Mouse (Mus musculus) ES-Bruce4 (cell line): Measurements from ENCODE around the gene Eif4b. TPM values are rescaled to one million over a fixed set of nuclear protein-coding genes. Genes with fewer than 3 reads are reported as not detected.

Experiments used
- H3K27ac ChIP-seq: 2 replicates; pipeline ENCODE4 v1.5.1; 2012; ENCODE audit warnings: low read length, inconsistent platforms; ENCODE audit not compliant: insufficient read depth
- H3K27me3 ChIP-seq: 2 replicates; pipeline ENCODE4 v1.6.1; 2012; ENCODE audit warnings: mild to moderate bottlenecking, low read length, inconsistent platforms; ENCODE audit not compliant: control insufficient read depth, poor library complexity, insufficient read depth, severe bottlenecking
- H3K36me3 ChIP-seq: 2 replicates; pipeline ENCODE4 v1.6.1; 2012; ENCODE audit warnings: inconsistent platforms, mild to moderate bottlenecking, low read length, moderate library complexity; ENCODE audit not compliant: control insufficient read depth, poor library complexity, insufficient read depth, severe bottlenecking
- H3K4me1 ChIP-seq: one replicate; pipeline ENCODE4 v1.8.1; 2011; ENCODE audit warnings: low read length; ENCODE audit not compliant: control insufficient read depth, insufficient read depth
- H3K4me3 ChIP-seq: 2 replicates; pipeline ENCODE4 v1.5.1; 2011; ENCODE audit warnings: low read depth, mild to moderate bottlenecking, low read length
- H3K9ac ChIP-seq: 2 replicates; pipeline ENCODE4 v1.6.1; 2012; ENCODE audit warnings: low read depth, mild to moderate bottlenecking, inconsistent platforms; ENCODE audit not compliant: poor library complexity, severe bottlenecking
- H3K9me3 ChIP-seq: replicated peaks from 2 replicates; pipeline ENCODE4 v1.6.1; 2012; ENCODE audit warnings: mild to moderate bottlenecking, low read length, inconsistent platforms; ENCODE audit not compliant: control insufficient read depth, poor library complexity, insufficient read depth, severe bottlenecking
- CTCF ChIP-seq: IDR thresholded peaks from one replicate; pipeline ENCODE4 v1.8.1; 2011; ENCODE audit warnings: low read depth, low read length
- EP300 ChIP-seq: IDR thresholded peaks from 2 replicates; pipeline ENCODE4 v1.6.1; 2011; ENCODE audit warnings: low read depth, low read length; ENCODE audit not compliant: insufficient read depth
- POLR2A ChIP-seq: IDR thresholded peaks from one replicate; pipeline ENCODE4 v1.8.1; 2011; ENCODE audit warnings: low read length; ENCODE audit not compliant: insufficient read depth
- polyA plus RNA-seq: library from polyadenylated mRNA; stranded (reverse); fragments of >200 nt; gene quantifications from 2 replicates; pipeline ENCODE4 v1.2.4, GENCODE M21; 2011; ENCODE audit warnings: low read depth; ENCODE audit not compliant: missing spikeins, insufficient read depth, insufficient read length

Eif4b gene
- polyA plus RNA-seq, 1 experiment = 584 TPM

GRCm38 (mm10) chr15:102102548-102103121 lies 29.1 kb downstream of the Eif4b start:
- no peak overlapping the region for H3K27ac ChIP-seq
- no peaks in the 10 kb centered on the region for H3K27me3 ChIP-seq
- peaks cover under 1% of the 10 kb centered on the region; the same call in 1 of the 2 replicates for H3K36me3 ChIP-seq
- H3K4me3 ChIP-seq = no peak overlapping the region
- H3K9me3 ChIP-seq = no peaks in the 10 kb centered on the region
- TF ChIP-seq CTCF (no peak), POLR2A (no peak), EP300 (0 out of 2 replicates have a peak, but pooled peaks have one; percentile 11)
- H3K4me1 ChIP-seq = peaks cover 10% of the 10 kb centered on the region
- H3K9ac ChIP-seq = no peak overlapping the region

- Histone ChIP-seq H3K9me3 (no peaks in the 10 kb centered on the region), H3K4me3 (no peak overlapping the region), H3K27ac (no peak overlapping the region), H3K4me1 (peaks cover 10% of the 10 kb centered on the region), H3K9ac (no peak overlapping the region), H3K27me3 (no peaks in the 10 kb centered on the region), H3K36me3 (no peaks in the 10 kb centered on the region)
- TF ChIP-seq CTCF = no peak
- no peak for TF ChIP-seq EP300
- TF ChIP-seq POLR2A = no peak
Observed at GRCm38 (mm10) chr15:102103371-102103946, 29.9 kb downstream of the Eif4b start.

DNA sequence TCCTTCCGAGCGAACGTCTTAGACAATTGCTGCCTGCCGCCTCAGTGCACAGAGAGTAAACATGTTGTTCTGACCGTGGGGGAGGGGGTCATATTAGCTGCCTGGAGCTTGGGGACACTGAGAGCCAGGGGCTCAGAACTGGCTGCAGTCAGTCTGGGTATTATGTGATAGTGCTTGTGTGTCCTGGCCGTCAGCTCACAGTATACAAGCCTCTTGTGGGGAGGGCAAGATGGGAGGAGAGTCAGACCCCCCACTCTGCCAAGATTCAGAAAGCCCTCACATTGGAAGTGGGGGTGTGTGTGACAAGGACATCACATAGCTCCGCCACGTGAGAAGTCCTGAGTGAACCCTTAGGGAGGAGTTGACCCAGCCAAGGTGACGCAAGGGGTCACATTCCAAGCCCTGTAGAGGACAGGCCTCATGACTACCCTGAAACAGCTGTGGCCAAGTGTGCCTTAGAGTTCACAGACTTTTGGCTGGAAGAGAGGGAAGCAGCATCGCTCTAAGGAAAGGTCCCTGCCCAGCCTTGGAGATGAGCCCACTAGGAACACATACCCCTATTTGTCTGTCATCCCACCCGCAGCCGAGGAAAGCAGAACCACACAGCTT lies 30.5 kb downstream of the Eif4b start:
- no peak for TF ChIP-seq CTCF
- peak; percentile 52; the same call in 1 of the 2 replicates for TF ChIP-seq EP300
- Histone ChIP-seq H3K27ac (no peak overlapping the region), H3K4me3 (no peak overlapping the region), H3K9me3 (no peaks in the 10 kb centered on the region), H3K27me3 (no peaks in the 10 kb centered on the region), H3K9ac (no peak overlapping the region), H3K4me1 (peaks cover 10% of the 10 kb centered on the region), H3K36me3 (no peaks in the 10 kb centered on the region)

- Histone ChIP-seq H3K27me3 (no peaks in the 10 kb centered on the region), H3K9me3 (no peaks in the 10 kb centered on the region), H3K4me1 (peaks cover 10% of the 10 kb centered on the region), H3K36me3 (no peaks in the 10 kb centered on the region), H3K27ac (no peak overlapping the region), H3K4me3 (no peak overlapping the region), H3K9ac (no peak overlapping the region)
- TF ChIP-seq POLR2A = no peak
- no peak for TF ChIP-seq EP300
- no peak for TF ChIP-seq CTCF
Observed at GRCm38 (mm10) chr15:102105360-102105759, 31.8 kb downstream of the Eif4b start.

DNA sequence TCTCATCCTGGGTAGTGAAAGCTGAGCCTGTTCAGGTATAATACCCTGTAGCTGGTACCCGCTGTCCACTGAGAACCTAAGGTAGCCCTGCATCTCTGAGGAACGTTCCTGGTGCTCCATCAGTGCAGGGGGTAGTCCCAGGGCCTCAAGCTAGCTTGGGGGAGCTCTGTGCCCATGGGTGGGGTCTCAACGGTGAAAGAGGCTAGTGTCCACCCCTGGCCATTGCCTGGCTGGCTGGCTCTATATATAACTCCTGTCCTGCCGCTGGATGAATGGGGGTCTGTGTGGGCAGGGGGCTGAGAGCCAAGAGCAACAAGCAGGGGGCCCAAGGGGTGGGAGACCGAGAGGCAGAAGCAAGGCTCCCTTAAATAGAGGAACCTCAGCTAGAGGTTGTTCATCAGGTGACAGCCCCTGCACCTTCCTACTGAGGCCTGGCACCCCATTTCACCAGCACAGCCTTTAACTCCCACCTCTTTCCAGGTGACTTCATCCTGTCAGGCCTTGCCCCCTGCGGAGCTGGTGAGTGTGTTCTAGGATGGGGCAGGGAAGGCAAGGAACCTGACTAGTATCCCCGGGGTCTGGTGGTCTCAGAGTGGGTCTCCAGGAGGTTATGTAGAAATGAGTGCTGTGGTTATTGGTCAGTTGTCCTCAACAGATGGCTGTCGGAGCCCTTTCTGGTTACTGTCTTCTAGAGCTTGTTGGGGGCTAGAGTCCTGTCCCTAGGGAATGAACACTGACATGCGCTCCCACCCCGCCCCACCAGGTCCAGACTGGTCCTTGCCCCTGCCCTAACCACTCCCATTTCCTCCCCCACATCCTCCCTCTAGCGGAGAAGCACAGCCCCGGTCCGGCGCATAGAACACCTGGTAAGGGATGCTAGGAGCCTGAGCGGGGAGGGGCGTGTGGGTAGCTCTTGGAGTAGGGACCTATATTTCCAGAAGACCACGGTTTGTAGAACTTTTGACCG lies 32.5 kb downstream of the Eif4b start:
- Histone ChIP-seq H3K27me3 (no peaks in the 10 kb centered on the region), H3K9ac (no peak overlapping the region)

More for the DNA sequence above, 32.5 kb downstream of the Eif4b start:
- no peaks in the 10 kb centered on the region for H3K9me3 ChIP-seq
- peaks cover 10% of the 10 kb centered on the region for H3K4me1 ChIP-seq
- no peaks in the 10 kb centered on the region for H3K36me3 ChIP-seq
- TF ChIP-seq POLR2A = no peak
- TF ChIP-seq EP300 = no peak
- peak; percentile 24 for TF ChIP-seq CTCF
- H3K4me3 ChIP-seq = peak overlapping the region; percentile 71
- no peak overlapping the region for H3K27ac ChIP-seq
